Mouse (Mus musculus) embryonic facial prominence, embryonic 11.5 days (tissue): Measurements from ENCODE around the gene Bcam. TPM values are rescaled to one million over a fixed set of nuclear protein-coding genes. Genes with fewer than 3 reads are reported as not detected.

Source experiments
- ATAC-seq: fragments of 200-750 bp; cut with Nextera tagmentation; replicated peaks from 2 replicates; pipeline ENCODE4 v1.8.0; 2017; ENCODE audit warnings: low read depth; ENCODE audit not compliant: insufficient number of reproducible peaks, low FRiP score, low TSS enrichment
- DNase-seq: peaks from one replicate; pipeline ENCODE4 v3.0.0-alpha.2; 2015; ENCODE audit warnings: low spot score
- H3K27ac ChIP-seq: fragments of 300-500 bp; sonication (generic); replicated peaks from 2 replicates; pipeline ENCODE4 v1.5.1; 2014; ENCODE audit warnings: mild to moderate bottlenecking, low read depth, low read length, control low read depth
- H3K27me3 ChIP-seq: fragments of 300-500 bp; sonication (generic); 2 replicates; pipeline ENCODE4 v1.6.1; 2014; ENCODE audit warnings: mild to moderate bottlenecking, low read length, moderate library complexity, mixed read lengths; ENCODE audit not compliant: control insufficient read depth, insufficient read depth
- H3K36me3 ChIP-seq: fragments of 300-500 bp; sonication (generic); replicated peaks from 2 replicates; pipeline ENCODE4 v1.6.1; 2014; ENCODE audit warnings: low read depth, mild to moderate bottlenecking, low read length, moderate library complexity, mixed read lengths; ENCODE audit not compliant: control insufficient read depth, insufficient read depth
- H3K4me1 ChIP-seq: fragments of 300-500 bp; sonication (generic); 2 replicates; pipeline ENCODE4 v1.6.1; 2014; ENCODE audit warnings: low read length, mixed read lengths; ENCODE audit not compliant: control insufficient read depth, insufficient read depth
- H3K4me2 ChIP-seq: fragments of 300-500 bp; sonication (generic); 2 replicates; pipeline ENCODE4 v1.6.1; 2014; ENCODE audit warnings: low read depth, mild to moderate bottlenecking, control low read depth, low read length, moderate library complexity
- H3K4me3 ChIP-seq: fragments of 300-500 bp; sonication (generic); 2 replicates; pipeline ENCODE4 v1.5.1; 2014; ENCODE audit warnings: low read depth, low read length, control low read depth
- H3K9ac ChIP-seq: fragments of 300-500 bp; sonication (generic); replicated peaks from 2 replicates; pipeline ENCODE4 v1.6.1; 2014; ENCODE audit warnings: mild to moderate bottlenecking, control low read depth, low read length
- H3K9me3 ChIP-seq: fragments of 300-500 bp; sonication (generic); replicated peaks from 2 replicates; pipeline ENCODE4 v1.6.1; 2016; ENCODE audit warnings: mild to moderate bottlenecking, low read length, inconsistent platforms, mixed read lengths; ENCODE audit not compliant: control insufficient read depth
- WGBS: fragments of 180-500 bp; shearing (Covaris S2); extraction: QIAGEN DNeasy Blood & Tissue Kit; methylation state at CpG from one replicate; pipeline ENCODE4 v1.1.7; 2014; 5-methylcytosine and 5-hydroxymethylcytosine counted together
- polyA plus RNA-seq: library from polyadenylated mRNA; unstranded; fragments of >200 nt; fragmentation: Nextera tagmentation; extraction: Ambion mirVana; gene quantifications from 2 replicates; pipeline ENCODE4 v1.2.1, GENCODE M21; 2014

Gene Bcam
- polyA plus RNA-seq, 1 experiment from 2014 or later: 43.8 TPM

DNA sequence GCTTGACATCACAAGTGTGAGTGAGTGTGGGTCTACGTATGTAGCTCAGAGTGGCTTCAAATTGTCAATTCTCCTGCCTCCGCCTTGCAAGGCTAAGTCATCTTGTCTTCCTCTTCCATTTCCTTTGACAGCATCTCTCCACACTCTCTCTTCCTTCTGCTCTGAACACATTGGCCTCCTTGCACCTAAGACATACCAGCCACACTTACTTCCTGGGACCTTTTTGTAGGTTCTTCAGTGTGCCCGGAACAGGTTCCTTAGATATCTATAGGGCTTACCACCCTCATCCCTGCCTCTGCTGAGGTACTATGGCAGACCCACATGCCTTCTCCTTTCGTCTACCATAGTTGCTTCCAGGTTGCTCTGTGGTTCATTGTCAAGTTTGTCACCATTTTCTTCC lies 42.3 kb upstream of the Bcam start:
- ATAC-seq (no peak), DNase-seq (no peak)
- H3K36me3 ChIP-seq: no peaks in the 10 kb centered on the region
- no peak overlapping the region for H3K9ac ChIP-seq
- peaks cover 36% of the 10 kb centered on the region for H3K27me3 ChIP-seq
- H3K4me3 ChIP-seq: no peak overlapping the region
- H3K27ac ChIP-seq: no peak overlapping the region
- WGBS: 85% methylated on average over 4 of the region's 4 CpGs
- no peaks in the 10 kb centered on the region for H3K9me3 ChIP-seq
- peaks cover 8% of the 10 kb centered on the region for H3K4me1 ChIP-seq
- no peak overlapping the region for H3K4me2 ChIP-seq

DNA sequence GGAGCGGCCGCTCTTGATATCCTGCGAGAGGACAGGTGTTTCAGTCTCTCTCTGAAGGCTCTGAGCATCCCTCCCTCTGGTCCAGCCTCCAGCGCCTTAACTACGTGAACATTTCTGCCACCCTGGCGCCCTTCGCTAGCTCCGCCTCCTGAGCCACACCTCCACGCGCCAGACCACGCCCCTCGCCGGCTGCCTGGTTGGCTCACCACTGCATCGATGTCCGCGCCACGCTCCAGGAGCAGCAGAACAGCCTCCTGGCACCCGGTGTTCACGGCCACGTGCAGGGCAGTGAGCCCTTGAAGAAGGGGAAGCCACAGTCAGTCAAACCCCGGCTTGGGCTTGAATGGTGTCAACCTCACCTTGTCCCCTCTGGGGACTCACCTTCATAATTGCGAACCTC lies 40.3 kb upstream of the Bcam start:
- H3K4me2 ChIP-seq: peak overlapping the region; percentile 17; the same call in 1 of the 2 replicates
- 2% methylated on average over 22 of the region's 22 CpGs for WGBS
- DNase-seq: peak; percentile 57

DNA sequence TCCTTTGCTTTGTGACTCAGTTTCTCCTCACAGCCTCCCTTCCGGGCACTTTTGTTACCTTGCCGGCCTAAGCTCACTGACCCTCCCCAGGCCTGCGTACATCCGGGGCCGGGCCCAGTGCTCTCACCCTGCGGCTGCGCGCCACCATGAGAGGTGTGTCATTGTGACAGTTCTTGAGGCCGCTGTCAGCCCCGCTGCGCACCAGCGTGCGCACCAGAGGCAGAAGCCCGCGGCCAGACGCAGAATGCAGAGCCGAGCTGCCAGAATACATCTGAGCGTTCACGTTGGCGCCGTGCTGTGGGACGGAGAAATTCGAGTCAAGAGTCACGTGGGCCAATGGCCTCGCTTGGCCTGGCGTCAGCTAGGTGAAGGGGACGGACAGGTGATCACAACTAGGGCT lies 38.6 kb upstream of the Bcam start:
- no peaks in the 10 kb centered on the region for H3K36me3 ChIP-seq
- no peak for DNase-seq
- peak overlapping the region; percentile 36 for H3K4me2 ChIP-seq
- WGBS: 3% methylated on average over 27 of the region's 27 CpGs
- H3K27ac ChIP-seq: no peak overlapping the region
- H3K4me1 ChIP-seq: no peaks in the 10 kb centered on the region
- no peaks in the 10 kb centered on the region; the same call in 1 of the 2 replicates for H3K9me3 ChIP-seq
- H3K9ac ChIP-seq: peak overlapping the region; percentile 15; the same call in 1 of the 2 replicates
- H3K4me3 ChIP-seq: 0 out of 2 replicates have a peak overlapping the region, but pooled peaks have one; percentile 11
- H3K27me3 ChIP-seq: peaks cover 37% of the 10 kb centered on the region
- ATAC-seq: no peak

More for the DNA sequence above, 40.3 kb upstream of the Bcam start:
- peaks cover 37% of the 10 kb centered on the region for H3K27me3 ChIP-seq
- no peaks in the 10 kb centered on the region for H3K36me3 ChIP-seq
- no peaks in the 10 kb centered on the region for H3K4me1 ChIP-seq
- no peak overlapping the region for H3K27ac ChIP-seq
- no peak overlapping the region for H3K9ac ChIP-seq
- H3K9me3 ChIP-seq: no peaks in the 10 kb centered on the region
- 0 out of 2 replicates have a peak overlapping the region, but pooled peaks have one; percentile 11 for H3K4me3 ChIP-seq
- ATAC-seq: peak; percentile 15; the same call in 1 of the 2 replicates

DNA sequence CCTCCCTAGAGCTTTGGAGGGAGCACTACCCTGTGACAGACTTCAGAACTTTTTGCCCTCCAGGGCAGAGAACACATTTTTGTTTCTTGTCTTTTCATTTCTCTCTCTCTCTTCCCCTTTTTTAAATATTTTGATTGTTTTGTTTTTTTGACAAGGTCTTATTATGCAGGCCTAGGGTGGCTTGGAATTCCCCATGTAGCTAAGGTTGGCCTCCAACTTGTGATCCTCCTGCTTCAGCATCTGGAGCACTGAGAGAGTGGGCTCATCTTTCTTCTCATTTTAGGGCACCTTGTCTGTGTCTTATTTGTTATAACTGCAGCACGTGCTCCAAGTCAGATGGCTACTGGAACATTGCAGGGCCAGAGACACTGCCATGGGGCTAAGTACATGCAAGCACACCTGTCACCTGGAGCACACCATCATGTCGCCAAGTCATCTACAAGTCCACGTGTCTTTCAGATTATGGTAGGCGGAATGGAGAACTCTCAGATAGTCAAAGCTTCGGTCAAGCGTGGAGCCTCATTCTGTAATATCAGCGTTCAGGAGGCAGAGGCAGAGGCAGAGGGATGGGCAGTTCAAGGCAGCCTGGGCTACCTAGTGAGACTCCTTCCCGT lies 35.6 kb upstream of the Bcam start:
- no peak overlapping the region for H3K4me2 ChIP-seq
- ATAC-seq: no peak

DNA sequence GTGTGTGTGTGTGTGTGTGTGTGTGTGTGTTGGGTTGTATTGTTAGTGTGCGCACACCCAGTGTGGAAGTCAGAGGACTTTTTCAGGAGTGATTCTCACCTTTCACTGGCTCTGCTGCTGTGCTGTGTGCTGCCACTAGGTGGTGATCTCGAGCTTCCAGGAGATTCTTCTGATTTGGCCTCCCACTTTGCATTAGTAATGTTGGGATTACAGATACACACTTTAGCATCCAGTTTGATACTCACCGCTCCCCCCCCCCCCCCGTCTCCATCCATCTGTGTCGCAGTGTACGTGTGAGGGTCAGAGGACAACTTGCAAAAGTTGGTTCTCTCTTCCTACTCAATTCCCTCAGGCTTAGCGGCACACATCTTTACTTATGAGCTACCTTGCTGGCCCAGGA lies 32.2 kb upstream of the Bcam start:
- no peak overlapping the region for H3K27ac ChIP-seq
- WGBS: 18% methylated on average over 7 of the region's 7 CpGs
- H3K9me3 ChIP-seq: no peaks in the 10 kb centered on the region; the same call in 1 of the 2 replicates
- H3K4me1 ChIP-seq: no peaks in the 10 kb centered on the region
- H3K36me3 ChIP-seq: no peaks in the 10 kb centered on the region
- ATAC-seq (no peak), DNase-seq (peak; percentile 84)
- H3K9ac ChIP-seq: no peak overlapping the region
- H3K4me2 ChIP-seq: no peak overlapping the region
- H3K27me3 ChIP-seq: no peaks in the 10 kb centered on the region
- no peak overlapping the region for H3K4me3 ChIP-seq

More for the DNA sequence above, 35.6 kb upstream of the Bcam start:
- Histone ChIP-seq H3K36me3 (no peaks in the 10 kb centered on the region), H3K9me3 (no peaks in the 10 kb centered on the region; the same call in 1 of the 2 replicates), H3K4me1 (no peaks in the 10 kb centered on the region), H3K4me3 (no peak overlapping the region), H3K27me3 (peaks cover 31% of the 10 kb centered on the region), H3K27ac (no peak overlapping the region), H3K9ac (no peak overlapping the region)
- WGBS: 86% methylated on average over 8 of the region's 8 CpGs
- no peak for DNase-seq

DNA sequence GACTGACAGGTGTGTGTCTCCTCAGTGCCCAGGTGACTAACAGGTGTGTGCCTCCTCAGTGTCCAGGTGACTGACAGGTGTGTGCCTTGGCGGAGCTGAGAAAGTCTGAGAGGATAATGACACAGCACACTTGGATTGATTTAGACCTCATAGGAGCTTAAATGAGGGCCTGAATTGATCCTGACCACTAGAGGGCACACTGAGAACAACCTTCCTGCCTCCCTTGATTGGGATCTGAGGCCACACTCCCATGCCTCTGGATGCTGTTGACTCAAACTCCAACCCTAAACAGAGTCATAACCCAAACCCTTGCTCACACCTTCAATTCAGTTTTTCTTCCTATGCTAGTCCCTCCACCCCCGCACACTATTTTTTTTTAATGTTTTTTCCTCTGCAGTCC lies 29.9 kb upstream of the Bcam start:
- H3K27me3 ChIP-seq: peaks cover 13% of the 10 kb centered on the region
- no peaks in the 10 kb centered on the region for H3K36me3 ChIP-seq
- H3K4me1 ChIP-seq: no peaks in the 10 kb centered on the region
- WGBS: 29% methylated on average over 2 of the region's 2 CpGs
- ATAC-seq: no peak
- no peak overlapping the region for H3K4me2 ChIP-seq
- no peaks in the 10 kb centered on the region; the same call in 1 of the 2 replicates for H3K9me3 ChIP-seq
- no peak overlapping the region for H3K9ac ChIP-seq
- no peak overlapping the region for H3K27ac ChIP-seq
- DNase-seq: peak; percentile 78
- H3K4me3 ChIP-seq: no peak overlapping the region

DNA sequence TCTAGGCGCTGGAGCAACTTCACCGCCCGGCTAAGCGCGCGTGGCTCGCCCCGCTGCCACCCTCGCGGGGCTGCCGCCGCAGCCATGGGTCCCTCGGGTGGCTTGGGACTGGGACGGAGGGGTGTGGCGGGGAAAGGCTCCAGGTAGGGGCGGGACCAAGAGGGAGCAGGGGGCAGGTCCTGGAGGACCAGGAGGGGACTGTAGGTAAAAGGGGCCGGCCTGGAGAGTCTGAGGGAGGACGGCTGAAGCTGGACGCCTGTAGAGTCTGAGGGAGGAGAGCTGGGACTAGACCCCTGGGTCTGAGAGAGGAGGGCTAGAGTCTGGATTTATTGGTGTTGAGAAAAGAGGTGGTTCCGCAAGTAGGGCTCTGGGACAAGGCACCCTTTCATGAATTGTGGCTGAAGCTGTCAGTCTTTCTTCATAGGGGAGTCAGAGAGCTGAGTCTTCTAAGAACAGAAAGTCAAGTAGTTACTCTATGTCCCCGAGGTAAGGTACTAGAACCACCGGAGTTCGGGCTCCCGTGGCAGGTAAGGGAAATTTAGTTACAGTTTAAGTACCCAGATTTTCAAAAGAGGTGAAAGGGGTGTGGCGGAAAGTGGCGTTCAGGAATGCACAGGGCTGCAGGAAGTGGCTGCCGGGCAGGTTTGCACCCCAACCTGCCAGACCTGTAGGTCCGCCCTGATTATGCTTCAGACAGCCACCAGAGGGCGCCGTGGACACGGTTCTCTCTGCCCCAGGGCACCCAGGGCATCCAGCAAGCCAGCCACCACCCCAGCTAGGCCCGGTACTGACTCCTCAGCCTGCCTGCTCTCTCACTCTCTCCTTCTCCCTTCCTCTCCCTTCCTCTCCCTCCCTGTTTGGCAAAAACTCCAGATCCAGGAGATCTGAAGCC lies 26.1 kb upstream of the Bcam start, which contains the start of gene Cblc:
TSS of gene Cblc (minus strand) at position 113 of the 892 bp plus-strand sequence.
- no peaks in the 10 kb centered on the region for H3K9me3 ChIP-seq
- no peaks in the 10 kb centered on the region for H3K36me3 ChIP-seq
- H3K4me3 ChIP-seq: peak within 1 kb of the TSS; percentile 21; the same call in 1 of the 2 replicates
- no peak within 1 kb of the TSS for H3K27ac ChIP-seq
- ATAC-seq (peak; percentile 66), DNase-seq (peak; percentile 76)
- no peaks in the 10 kb centered on the region for H3K4me1 ChIP-seq
- 2% methylated on average over 32 of the region's 32 CpGs for WGBS
- H3K4me2 ChIP-seq: 0 out of 2 replicates have a peak within 1 kb of the TSS, but pooled peaks have one; percentile 21
- H3K9ac ChIP-seq: 0 out of 2 replicates have a peak within 1 kb of the TSS, but pooled peaks have one; percentile 6
- peaks cover 16% of the 10 kb centered on the region for H3K27me3 ChIP-seq
